Mouse (Mus musculus) myocyte (in vitro differentiated cells): ENCODE data around the gene Rpl6.

Experiments used
- MAX ChIP-seq: IDR thresholded peaks from one replicate; pipeline ENCODE4 v1.6.1; 2011; ENCODE audit warnings: low read depth, mild to moderate bottlenecking, control low read depth
- MYOD1 ChIP-seq, 3 experiments: IDR thresholded peaks; one replicate each; pipeline ENCODE4 v1.6.1; 2011; ENCODE audit warnings: control low read depth in 2 of 3, low read depth in 2 of 3, mild to moderate bottlenecking in 2 of 3, moderate library complexity in 1 of 3; ENCODE audit not compliant: insufficient read length in 2 of 3, control insufficient read depth in 1 of 3
- POLR2A ChIP-seq: IDR thresholded peaks from one replicate; pipeline ENCODE4 v1.6.1; 2011; ENCODE audit warnings: low read depth, mild to moderate bottlenecking, control low read depth, moderate library complexity; ENCODE audit not compliant: insufficient read length
- REST ChIP-seq: IDR thresholded peaks from one replicate; pipeline ENCODE4 v1.6.1; 2011; ENCODE audit warnings: mild to moderate bottlenecking, control low read depth, moderate library complexity; ENCODE audit not compliant: insufficient read depth, insufficient read length
- USF1 ChIP-seq: IDR thresholded peaks from one replicate; pipeline ENCODE4 v1.6.1; 2011; ENCODE audit warnings: low read depth, mild to moderate bottlenecking, control low read depth, moderate library complexity

DNA sequence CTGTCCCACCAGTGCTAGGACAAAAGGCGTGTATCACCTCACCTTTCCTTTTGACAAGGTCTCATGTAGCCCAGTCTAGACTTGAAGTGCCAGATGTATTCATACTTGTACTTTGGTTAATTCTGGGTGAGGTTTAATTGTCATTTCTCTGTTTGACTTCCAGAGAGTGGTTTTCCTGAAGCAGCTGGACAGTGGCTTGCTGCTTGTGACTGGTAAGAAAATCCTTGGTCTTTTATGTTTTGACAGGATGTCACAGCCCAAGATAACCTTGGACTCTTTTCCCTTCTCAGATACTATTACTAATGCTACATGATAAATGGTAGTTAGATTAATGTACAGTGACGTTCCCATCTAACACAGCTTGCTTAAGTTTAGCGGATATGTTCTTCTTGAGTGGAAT is 2.7 kb downstream of the Rpl6 start:
- TF ChIP-seq USF1 (no peak), POLR2A (no peak), MYOD1 (IDR thresholded peaks at IDR 0.05; ENCODE audit: control insufficient read depth in 1 of 3, insufficient read length in 2 of 3, low read depth in 2 of 3) (no peak), MAX (no peak), REST (no peak)
